Mouse (Mus musculus): ENCODE data around the gene Nr2e1. TPM values are rescaled to one million over a fixed set of nuclear protein-coding genes. Genes with fewer than 3 reads are reported as not detected.

Nr2e1 gene
- total and polyA plus RNA-seq, 3 experiments: not detected

DNA sequence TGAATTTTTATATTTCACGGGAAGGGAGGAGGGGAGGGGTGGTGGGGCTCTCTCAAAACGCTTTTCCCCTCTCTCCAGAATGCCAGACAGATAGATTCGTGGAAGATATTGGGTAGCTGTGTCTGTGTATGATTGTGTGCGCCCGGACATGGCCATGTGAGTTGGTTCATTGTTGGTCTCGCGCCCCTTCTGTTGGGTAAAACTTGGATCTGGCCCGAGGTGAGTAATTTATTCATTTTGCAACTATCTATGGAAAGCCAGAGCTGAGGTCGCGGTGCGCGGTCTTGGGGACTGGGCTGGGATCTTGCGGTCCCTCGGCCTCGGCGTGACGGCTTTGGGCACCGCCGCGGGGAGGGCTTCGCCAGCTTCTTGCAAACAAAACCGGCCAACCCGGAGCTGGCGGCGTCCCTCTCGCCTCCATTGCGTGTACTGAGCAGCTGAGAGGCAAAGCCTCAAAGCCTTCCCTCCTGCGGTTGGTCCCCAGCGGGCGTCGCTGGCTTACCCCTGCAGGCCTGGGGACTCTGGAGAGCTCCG lies 537 bp upstream of the Nr2e1 start:
- H3K4me1 ChIP-seq (ENCODE audit: control insufficient read depth in 1 of 2, insufficient read depth in 2 of 2, low read length in 2 of 2): no peaks in the 10 kb centered on the region
- no peaks in the 10 kb centered on the region for H3K79me2 ChIP-seq (ENCODE audit: control insufficient read depth, insufficient read depth, low read length, poor library complexity)
- no peaks in the 10 kb centered on the region for H3K36me3 ChIP-seq (ENCODE audit: control insufficient read depth in 1 of 2, insufficient read depth in 2 of 2, low read length in 2 of 2)
- no peak overlapping the region for H3K27ac ChIP-seq (ENCODE audit: control insufficient read depth, low read depth, low read length)
- H3K4me3 ChIP-seq (ENCODE audit: control insufficient read depth in 1 of 2, insufficient read depth in 1 of 2, low read depth in 2 of 2, low read length in 2 of 2): no peak overlapping the region
- no peak overlapping the region for H3K9ac ChIP-seq (ENCODE audit: control insufficient read depth, low read depth, low read length, poor library complexity, severe bottlenecking)
- H3K27me3 ChIP-seq (ENCODE audit: control insufficient read depth in 1 of 2, insufficient read depth in 2 of 2, low read length in 2 of 2): peaks cover 0 to 3% of the 10 kb centered on the region in 2 experiments; a peak in 3 of 4 replicates
- DNase-seq (ENCODE audit: low read depth, low spot score): no peak
- no peaks in the 10 kb centered on the region for H3K9me3 ChIP-seq (replicated peaks; ENCODE audit: insufficient read depth, low read length)
- no peak for TF ChIP-seq NELFE (IDR thresholded peaks at IDR 0.05; ENCODE audit: low read depth, low read length)
- no peak for TF ChIP-seq ZKSCAN1 (IDR thresholded peaks at IDR 0.05; ENCODE audit: low read depth, low read length)
- TF ChIP-seq USF1 (IDR thresholded peaks at IDR 0.05; ENCODE audit: low read depth, low read length): no peak

DNA sequence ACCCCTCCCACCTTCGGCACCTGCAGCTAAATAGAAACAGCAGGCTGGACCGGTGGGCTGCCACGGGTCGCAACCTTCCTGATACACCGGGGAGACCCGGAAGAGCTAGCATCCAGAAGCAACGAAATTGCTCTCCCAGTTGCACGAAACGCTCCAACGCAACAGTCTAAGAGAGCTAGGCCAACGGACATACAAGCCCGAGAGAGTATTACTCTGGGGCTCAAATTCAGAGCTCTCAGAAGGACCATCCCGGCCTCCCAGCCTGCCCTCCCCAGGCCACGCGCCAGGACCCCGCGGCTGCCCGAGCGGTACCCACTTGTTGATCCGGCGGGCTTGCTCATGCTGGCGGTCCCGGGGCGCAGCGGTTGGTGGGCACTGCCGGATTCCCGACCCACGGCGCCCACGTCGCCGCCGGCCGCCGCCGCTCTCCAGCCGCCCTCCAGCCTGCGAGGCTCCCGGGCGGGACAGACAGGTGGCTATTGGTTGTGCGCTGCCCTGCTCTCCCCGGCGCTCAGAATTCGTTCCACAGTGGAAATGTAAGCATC lies 794 bp downstream of the Nr2e1 start:
- Histone ChIP-seq H3K36me3 (ENCODE audit: control insufficient read depth in 1 of 2, insufficient read depth in 2 of 2, low read length in 2 of 2) (no peaks in the 10 kb centered on the region), H3K9me3 (replicated peaks; ENCODE audit: insufficient read depth, low read length) (no peaks in the 10 kb centered on the region), H3K27me3 (ENCODE audit: control insufficient read depth in 1 of 2, insufficient read depth in 2 of 2, low read length in 2 of 2) (peaks cover 0 to 3% of the 10 kb centered on the region in 2 experiments; a peak in 3 of 4 replicates), H3K4me3 (ENCODE audit: control insufficient read depth in 1 of 2, insufficient read depth in 1 of 2, low read depth in 2 of 2, low read length in 2 of 2) (no peak overlapping the region), H3K27ac (ENCODE audit: control insufficient read depth, low read depth, low read length) (no peak overlapping the region), H3K79me2 (ENCODE audit: control insufficient read depth, insufficient read depth, low read length, poor library complexity) (no peaks in the 10 kb centered on the region), H3K9ac (ENCODE audit: control insufficient read depth, low read depth, low read length, poor library complexity, severe bottlenecking) (no peak overlapping the region), H3K4me1 (ENCODE audit: control insufficient read depth in 1 of 2, insufficient read depth in 2 of 2, low read length in 2 of 2) (no peaks in the 10 kb centered on the region)
- DNase-seq (ENCODE audit: low read depth, low spot score): no peak
- no peak for TF ChIP-seq KAT2A (conservative IDR thresholded peaks at IDR 0.05; ENCODE audit: low read depth, low read length)
- no peak for TF ChIP-seq CTCF (IDR thresholded peaks at IDR 0.05 in 2 of 3, conservative IDR thresholded peaks at IDR 0.05 in 1 of 3; ENCODE audit: control insufficient read depth in 1 of 3, insufficient read depth in 1 of 3, low read depth in 2 of 3, low read length in 3 of 3, poor library complexity in 1 of 3, severe bottlenecking in 1 of 3)
- no peak for TF ChIP-seq CHD2 (IDR thresholded peaks at IDR 0.05; ENCODE audit: low read length)
- TF ChIP-seq POLR2A (IDR thresholded peaks at IDR 0.05; ENCODE audit: control insufficient read depth in 1 of 2, insufficient read depth in 1 of 2, low read depth in 1 of 2, low read length in 2 of 2, poor library complexity in 1 of 2): no peak
- no peak for TF ChIP-seq TAL1 (IDR thresholded peaks at IDR 0.05; ENCODE audit: low read length)
- no peak for TF ChIP-seq MEF2A (IDR thresholded peaks at IDR 0.05; ENCODE audit: extremely low read depth, insufficient replicate concordance, low read depth, low read length, poor library complexity, severe bottlenecking)
- TF ChIP-seq ZMIZ1 (IDR thresholded peaks at IDR 0.05; ENCODE audit: low read depth, low read length): no peak
- no peak for TF ChIP-seq POLR2AphosphoS5 (IDR thresholded peaks at IDR 0.05; ENCODE audit: borderline replicate concordance, low read depth, low read length)
- TF ChIP-seq E2F4 (IDR thresholded peaks at IDR 0.05; ENCODE audit: borderline replicate concordance, low read depth, low read length): no peak
- TF ChIP-seq POLR2AphosphoS2 (IDR thresholded peaks at IDR 0.05; ENCODE audit: low read length): no peak
- TF ChIP-seq USF2 (IDR thresholded peaks at IDR 0.05; ENCODE audit: borderline replicate concordance in 1 of 2, insufficient read depth in 1 of 2, low read depth in 1 of 2, low read length in 2 of 2): no peak
- TF ChIP-seq BHLHE40 (IDR thresholded peaks at IDR 0.05; ENCODE audit: borderline replicate concordance, low read depth, low read length): no peak
- no peak for TF ChIP-seq CHD1 (IDR thresholded peaks at IDR 0.05; ENCODE audit: low read depth, low read length)
- TF ChIP-seq RAD21 (IDR thresholded peaks at IDR 0.05; ENCODE audit: low read depth, low read length): no peak
- TF ChIP-seq EP300 (IDR thresholded peaks at IDR 0.05; ENCODE audit: low read depth in 1 of 2, low read length in 2 of 2): no peak
- TF ChIP-seq ZC3H11A (IDR thresholded peaks at IDR 0.05; ENCODE audit: low read depth, low read length): no peak
